14 mouse cellular contexts compared by ENCODE assay signal in the genomic region with DNA sequence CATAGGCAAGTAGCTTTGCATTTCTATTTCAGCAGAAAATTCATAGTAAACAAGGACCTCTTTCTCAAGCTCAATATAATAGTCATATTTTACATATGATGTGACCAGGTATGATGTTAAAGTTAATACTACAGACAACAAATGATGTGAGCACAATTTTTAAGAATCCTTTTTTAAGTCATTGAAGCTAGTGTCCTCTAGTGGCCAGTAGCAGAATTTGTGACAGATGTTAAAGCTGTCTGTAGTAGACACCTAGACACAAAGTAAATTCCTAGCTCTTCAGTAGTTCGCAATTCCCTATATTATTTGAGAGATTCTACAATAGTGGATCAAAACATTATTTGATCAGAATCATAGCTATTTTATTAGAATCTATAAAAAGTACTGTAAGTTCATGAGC.
A peak's percentile ranks its signal among the peaks of the same experiment; 100 is the strongest.
DNase-seq lines count a peak whose midpoint lies in the region; ATAC-seq and TF ChIP-seq lines count a peak whose summit lies in the region.
"Had no signal": no experiment of that assay in that cellular context is flagged by ENCODE, and none has a peak within 500 bp of the region (broad histone marks: within the 10 kb centered on the region; RNA-seq: fewer than 3 reads in every experiment).

No protein-coding gene starts in this region.

- no peaks in the 10 kb centered on the region for H3K36me3 ChIP-seq in intestine, postnatal 0 days (ENCODE audit: control insufficient read depth, insufficient read depth)
- no peaks in the 10 kb centered on the region for H3K36me3 ChIP-seq in intestine, embryonic 16.5 days (ENCODE audit: control insufficient read depth, insufficient read depth, low read length)
- H3K36me3 ChIP-seq in midbrain, embryonic 14.5 days (ENCODE audit: control insufficient read depth, insufficient read depth, low read length) = no peaks in the 10 kb centered on the region
- no peaks in the 10 kb centered on the region for H3K36me3 ChIP-seq in midbrain, embryonic 10.5 days
- H3K36me3 ChIP-seq: embryonic facial prominence, embryonic 15.5 days; liver, embryonic 13.5 days had no signal

- peak; percentile 68 for TF ChIP-seq CTCF in intestine, postnatal 0 days (IDR thresholded peaks at IDR 0.05; ENCODE audit: low read depth)

- H3K27ac ChIP-seq in intestine, postnatal 0 days (ENCODE audit: low read depth, low read length) = no peak overlapping the region
- no peak overlapping the region for H3K27ac ChIP-seq in intestine, embryonic 16.5 days (ENCODE audit: low read length)
- no peak overlapping the region for H3K27ac ChIP-seq in midbrain, embryonic 14.5 days (replicated peaks; ENCODE audit: low read depth, low read length)
- no peak overlapping the region for H3K27ac ChIP-seq in midbrain, embryonic 10.5 days (replicated peaks)
- H3K27ac ChIP-seq: embryonic facial prominence, embryonic 15.5 days; liver, embryonic 13.5 days had no signal

- no peak overlapping the region for H3K9ac ChIP-seq in intestine, postnatal 0 days (ENCODE audit: low read depth, low read length)
- H3K9ac ChIP-seq in intestine, embryonic 16.5 days (ENCODE audit: low read depth, low read length) = no peak overlapping the region
- H3K9ac ChIP-seq in midbrain, embryonic 14.5 days (replicated peaks; ENCODE audit: low read length) = no peak overlapping the region
- H3K9ac ChIP-seq: embryonic facial prominence, embryonic 15.5 days; liver, embryonic 13.5 days had no signal

- no peaks in the 10 kb centered on the region for H3K27me3 ChIP-seq in intestine, postnatal 0 days (replicated peaks; ENCODE audit: control insufficient read depth, insufficient read depth, low read length)
- H3K27me3 ChIP-seq in intestine, embryonic 16.5 days (replicated peaks; ENCODE audit: control insufficient read depth, insufficient read depth, low read length) = no peaks in the 10 kb centered on the region
- H3K27me3 ChIP-seq in midbrain, embryonic 14.5 days (ENCODE audit: control insufficient read depth, insufficient read depth, low read length) = no peaks in the 10 kb centered on the region
- H3K27me3 ChIP-seq in midbrain, embryonic 10.5 days (ENCODE audit: low read depth, poor library complexity, severe bottlenecking) = no peaks in the 10 kb centered on the region
- H3K27me3 ChIP-seq: embryonic facial prominence, embryonic 15.5 days; liver, embryonic 13.5 days; megakaryocyte, embryonic 14.5 days had no signal

- ATAC-seq in intestine, postnatal 0 days = no peak
- ATAC-seq in intestine, embryonic 16.5 days = no peak
- no peak for ATAC-seq in midbrain, embryonic 14.5 days (ENCODE audit: low FRiP score, low TSS enrichment)
- ATAC-seq: forebrain, embryonic 16.5 days had no signal

- WGBS in intestine, postnatal 0 days = 88% methylated on average over 1 of the region's 1 CpGs
- WGBS in intestine, embryonic 16.5 days = 82% methylated on average over 1 of the region's 1 CpGs
- 88% methylated on average over 1 of the region's 1 CpGs for WGBS in midbrain, embryonic 14.5 days
- WGBS in midbrain, embryonic 10.5 days = 82% methylated on average over 1 of the region's 1 CpGs

- H3K4me2 ChIP-seq in intestine, postnatal 0 days (replicated peaks; ENCODE audit: low read depth) = no peak overlapping the region
- no peak overlapping the region for H3K4me2 ChIP-seq in intestine, embryonic 16.5 days (ENCODE audit: low read depth, low read length)
- no peak overlapping the region for H3K4me2 ChIP-seq in midbrain, embryonic 14.5 days (ENCODE audit: low read length)
- H3K4me2 ChIP-seq: embryonic facial prominence, embryonic 15.5 days; liver, embryonic 13.5 days had no signal

- no peak overlapping the region for H3K4me3 ChIP-seq in intestine, postnatal 0 days (ENCODE audit: low read depth, low read length)
- no peak overlapping the region for H3K4me3 ChIP-seq in intestine, embryonic 16.5 days (ENCODE audit: low read length)
- no peak overlapping the region for H3K4me3 ChIP-seq in midbrain, embryonic 14.5 days (replicated peaks; ENCODE audit: low read depth, low read length)
- no peak overlapping the region for H3K4me3 ChIP-seq in midbrain, embryonic 10.5 days
- H3K4me3 ChIP-seq: embryonic facial prominence, embryonic 15.5 days; liver, embryonic 13.5 days; megakaryocyte, embryonic 14.5 days had no signal

- peak; percentile 43 for DNase-seq in midbrain, embryonic 14.5 days
- no peak for DNase-seq in midbrain, embryonic 10.5 days (ENCODE audit: low spot score)
- DNase-seq in brain, adult 2 months (ENCODE audit: low read depth, low spot score) = peak; percentile 29
- DNase-seq in spleen, postnatal 36 days (ENCODE audit: low spot score in 2 of 2) = no peak
- DNase-seq in adrenal gland, postnatal 25 days = no peak
- DNase-seq: cerebellum, adult 8-10 months; heart, postnatal 14 days; kidney, postnatal 36 days; liver, embryonic 13.5 days had no signal

- H3K4me1 ChIP-seq in intestine, postnatal 0 days (replicated peaks; ENCODE audit: control insufficient read depth, insufficient read depth, low read length) = no peaks in the 10 kb centered on the region
- H3K4me1 ChIP-seq in intestine, embryonic 16.5 days (ENCODE audit: control insufficient read depth, insufficient read depth, low read length) = no peaks in the 10 kb centered on the region
- H3K4me1 ChIP-seq in midbrain, embryonic 14.5 days (ENCODE audit: control insufficient read depth, insufficient read depth, low read length) = no peaks in the 10 kb centered on the region
- no peaks in the 10 kb centered on the region for H3K4me1 ChIP-seq in midbrain, embryonic 10.5 days
- H3K4me1 ChIP-seq: embryonic facial prominence, embryonic 15.5 days; liver, embryonic 13.5 days had no signal

- H3K9me3 ChIP-seq in intestine, postnatal 0 days (ENCODE audit: control insufficient read depth) = no peaks in the 10 kb centered on the region
- H3K9me3 ChIP-seq in intestine, embryonic 16.5 days (ENCODE audit: control insufficient read depth, low read length) = no peaks in the 10 kb centered on the region
- H3K9me3 ChIP-seq in midbrain, embryonic 14.5 days (ENCODE audit: control insufficient read depth, low read length) = no peaks in the 10 kb centered on the region
- no peaks in the 10 kb centered on the region for H3K9me3 ChIP-seq in midbrain, embryonic 10.5 days (replicated peaks)
- H3K9me3 ChIP-seq: embryonic facial prominence, embryonic 15.5 days; liver, embryonic 13.5 days; megakaryocyte, embryonic 14.5 days had no signal

Comparison
In these comparisons a context has a peak if more than half of its experiments do, and no peak if none do; other contexts are left out.
1. DNase-seq: peak in midbrain, embryonic 14.5 days (single experiment) and brain, adult 2 months (single experiment); none in midbrain, embryonic 10.5 days (single experiment), spleen, postnatal 36 days (0 of 2) and adrenal gland, postnatal 25 days (single experiment).